Mouse (Mus musculus): ENCODE results near the gene 1700034I23Rik. TPM values are rescaled to one million over a fixed set of nuclear protein-coding genes. Genes with fewer than 3 reads are reported as not detected.
"Not testable (repeated sequence)": the region's sequence is repeated elsewhere in the genome, so short reads cannot be mapped to it uniquely, and the experiment has no call there.

1700034I23Rik gene
- polyA plus RNA-seq, 1 experiment from 2014 or later: 0.37 TPM

- H3K36me3 ChIP-seq (ENCODE audit: control insufficient read depth, insufficient read depth); H3K4me1 ChIP-seq (replicated peaks; ENCODE audit: control insufficient read depth, insufficient read depth, low read length); H3K9me3 ChIP-seq (ENCODE audit: control insufficient read depth, low read length); H3K27me3 ChIP-seq (replicated peaks; ENCODE audit: control insufficient read depth, insufficient read depth, low read length): not testable (repeated sequence)
- Histone ChIP-seq H3K4me3 (replicated peaks; ENCODE audit: low read length) (peak overlapping the region; percentile 56), H3K9ac (replicated peaks; ENCODE audit: low read depth, low read length) (peak overlapping the region; percentile 70), H3K27ac (ENCODE audit: low read length) (peak overlapping the region; percentile 53), H3K4me2 (ENCODE audit: low read length) (peak overlapping the region; percentile 61)
- WGBS: 0% methylated on average over 38 of the region's 38 CpGs
- ATAC-seq: peak; percentile 100
These were observed 8.5 kb downstream of the 1700034I23Rik start for GRCm38 (mm10) chr3:40893816-40894258.

DNA sequence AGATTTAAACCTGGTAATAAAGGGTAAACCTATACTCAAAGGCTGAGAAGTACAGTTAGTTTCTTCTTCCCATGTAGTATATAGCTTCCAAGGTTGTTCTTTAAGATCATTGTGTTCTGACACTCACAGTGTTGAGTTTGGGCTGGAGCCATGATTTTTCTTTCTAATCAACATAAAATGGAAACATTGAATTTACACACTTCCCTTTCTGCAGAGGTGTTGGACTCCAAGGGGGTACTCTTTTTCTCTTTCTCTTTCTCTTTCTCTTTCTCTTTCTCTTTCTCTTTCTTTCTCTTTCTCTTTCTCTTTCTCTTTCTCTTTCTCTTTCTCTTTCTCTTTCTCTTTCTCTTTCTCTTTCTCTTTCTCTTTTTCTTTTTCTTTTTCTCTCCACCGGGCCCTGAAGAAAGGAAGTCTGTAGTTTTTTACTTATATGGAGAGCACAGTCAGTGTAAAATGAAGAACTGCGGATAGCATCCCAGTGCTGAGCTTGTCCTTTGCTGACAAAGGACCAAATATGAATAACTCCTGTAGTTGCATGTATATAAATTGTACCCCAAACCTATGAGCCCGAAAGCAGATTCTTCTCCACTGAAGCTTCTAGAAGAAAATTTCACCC lies 49.1 kb downstream of the 1700034I23Rik start:
- not testable (repeated sequence) for H3K4me2 ChIP-seq (ENCODE audit: low read length); ATAC-seq; H3K27ac ChIP-seq (ENCODE audit: low read length); H3K36me3 ChIP-seq (ENCODE audit: control insufficient read depth, insufficient read depth); H3K4me3 ChIP-seq (replicated peaks; ENCODE audit: low read length); H3K9ac ChIP-seq (replicated peaks; ENCODE audit: low read depth, low read length); H3K9me3 ChIP-seq (ENCODE audit: control insufficient read depth, low read length); H3K4me1 ChIP-seq (replicated peaks; ENCODE audit: control insufficient read depth, insufficient read depth, low read length); H3K27me3 ChIP-seq (replicated peaks; ENCODE audit: control insufficient read depth, insufficient read depth, low read length)
- WGBS: 95% methylated on average over 3 of the region's 3 CpGs

Other genes starting within 250 kb of the 1700034I23Rik start
- 0.13 TPM in 1 of 2 replicates, not detected in the other for gene Slc25a31, start 193.7 kb downstream of the 1700034I23Rik start, polyA plus RNA-seq (2015; fragmentation: Nextera tagmentation; extraction: Ambion mirVana)
- 39.7 and 40.6 TPM in 2 replicates for gene Hspa4l, start 158.0 kb downstream of the 1700034I23Rik start, polyA plus RNA-seq (2015; fragmentation: Nextera tagmentation; extraction: Ambion mirVana)
- 24.1 and 25.3 TPM in 2 replicates for gene Plk4, start 102.5 kb downstream of the 1700034I23Rik start, polyA plus RNA-seq (2015; fragmentation: Nextera tagmentation; extraction: Ambion mirVana)
- 26.2 and 30.0 TPM in 2 replicates for gene Mfsd8, start 55.7 kb downstream of the 1700034I23Rik start, polyA plus RNA-seq (2015; fragmentation: Nextera tagmentation; extraction: Ambion mirVana)
- 11.4 and 14.7 TPM in 2 replicates for gene Abhd18, start 55.6 kb downstream of the 1700034I23Rik start, polyA plus RNA-seq (2015; fragmentation: Nextera tagmentation; extraction: Ambion mirVana)
- 2.1 and 3.3 TPM in 2 replicates for gene Larp1b, start 47.3 kb upstream of the 1700034I23Rik start, polyA plus RNA-seq (2015; fragmentation: Nextera tagmentation; extraction: Ambion mirVana)
- 29.1 and 31.6 TPM in 2 replicates for gene Pgrmc2, start 180.5 kb upstream of the 1700034I23Rik start, polyA plus RNA-seq (2015; fragmentation: Nextera tagmentation; extraction: Ambion mirVana)